Mouse (Mus musculus): ENCODE data around the gene Gm26920.

GRCm38 (mm10) chr7:30132396-30132795, 42.2 kb upstream of the Gm26920 start:
- TF ChIP-seq CTCF (IDR thresholded peaks at IDR 0.05; ENCODE audit: insufficient read depth, low read length) (no peak), POLR2A (IDR thresholded peaks at IDR 0.05; ENCODE audit: borderline replicate concordance, extremely low read depth, low read depth, low read length) (no peak)

Data from lung, adult 2 months (tissue).